Mouse (Mus musculus): Measurements from ENCODE around the gene Olfr304. TPM values are rescaled to one million over a fixed set of nuclear protein-coding genes. Genes with fewer than 3 reads are reported as not detected.

Gene Olfr304
- polyA plus RNA-seq (2017; shearing (Covaris generic)), result not detected

DNA sequence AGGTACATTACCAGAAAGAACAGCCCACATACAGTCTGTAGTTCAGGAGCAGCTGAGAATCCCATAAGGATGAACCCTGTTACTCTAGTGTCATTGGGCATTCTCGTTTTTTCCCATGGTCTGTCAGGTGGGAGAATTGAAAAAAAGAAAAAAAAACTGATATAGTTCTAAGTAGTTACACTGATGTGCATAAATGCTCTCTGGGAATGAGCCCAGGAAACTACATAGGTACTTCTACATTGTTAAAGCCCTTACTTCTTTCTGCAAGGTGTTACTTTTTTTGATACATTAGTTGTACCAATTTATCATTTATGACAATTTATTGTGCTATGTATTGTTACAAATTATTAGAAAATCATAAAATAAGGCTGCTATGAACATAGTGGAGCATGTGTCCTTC, at the start of gene Olfr304:
Gene Olfr304, minus strand, starts transcription at position 101 of the 400 bp plus-strand sequence.

DNA sequence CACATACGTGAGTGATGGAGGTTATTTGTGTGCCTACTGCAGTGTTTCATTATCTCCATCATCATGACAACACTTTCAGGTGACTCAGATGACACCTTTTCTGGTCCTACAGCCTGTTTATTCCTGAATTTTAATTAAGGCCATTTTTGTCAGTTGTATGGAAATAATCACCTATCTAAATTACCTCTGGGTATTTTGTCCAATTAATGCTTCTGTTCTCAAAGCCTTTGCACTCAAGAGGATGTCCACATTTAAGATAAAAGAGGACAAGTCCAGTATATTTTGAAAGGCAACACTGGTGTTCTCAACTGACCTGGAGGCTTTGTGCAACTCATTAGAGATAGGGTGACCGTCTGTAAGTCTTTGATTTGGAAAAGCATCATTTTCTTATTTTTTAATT, 17.1 kb upstream of the Olfr304 start, which contains the start of gene Olfr301:
Gene Olfr301, plus strand, starts transcription at position 301 of the 400 bp plus-strand sequence.

DNA sequence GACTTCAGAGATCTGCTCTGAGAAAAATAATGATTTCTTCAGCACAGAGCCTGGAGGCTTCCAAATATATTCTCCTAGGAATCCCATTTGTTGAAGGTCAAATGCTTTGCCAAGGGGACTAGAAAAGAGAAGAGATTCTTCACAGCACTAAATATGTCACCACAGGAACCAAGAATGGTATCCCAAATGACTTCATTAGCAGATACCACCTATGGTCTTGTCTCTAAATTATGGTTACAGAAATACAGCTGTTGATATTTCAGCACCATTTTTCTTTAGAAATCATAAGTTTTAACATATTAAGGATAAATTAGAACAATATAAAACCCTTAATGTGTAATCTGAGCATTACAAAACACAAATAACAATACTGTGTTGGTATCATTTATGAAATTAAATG, 11.2 kb upstream of the Olfr304 start, which contains the start of gene Olfr303:
Gene Olfr303, minus strand, starts transcription at position 101 of the 400 bp plus-strand sequence.

DNA sequence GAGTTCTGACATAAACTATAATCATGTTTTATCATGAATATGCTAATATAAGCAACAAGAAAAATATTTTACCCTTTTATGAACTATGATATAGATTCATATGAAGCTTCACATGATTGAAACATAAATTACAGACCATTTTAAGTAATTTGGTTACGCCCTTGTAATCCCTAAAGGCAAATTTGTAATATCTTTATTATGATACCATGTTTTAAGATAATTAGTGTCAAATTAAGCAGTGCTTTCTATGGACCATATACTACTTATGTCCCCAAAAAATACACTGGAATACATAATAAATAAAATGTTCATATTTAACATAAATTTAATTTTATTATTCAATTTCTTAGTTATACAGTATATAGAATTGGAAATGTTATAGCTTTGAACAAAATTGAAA, 19.6 kb downstream of the Olfr304 start, which contains the start of gene Olfr305:
Gene Olfr305, minus strand, starts transcription at position 101 of the 400 bp plus-strand sequence.

DNA sequence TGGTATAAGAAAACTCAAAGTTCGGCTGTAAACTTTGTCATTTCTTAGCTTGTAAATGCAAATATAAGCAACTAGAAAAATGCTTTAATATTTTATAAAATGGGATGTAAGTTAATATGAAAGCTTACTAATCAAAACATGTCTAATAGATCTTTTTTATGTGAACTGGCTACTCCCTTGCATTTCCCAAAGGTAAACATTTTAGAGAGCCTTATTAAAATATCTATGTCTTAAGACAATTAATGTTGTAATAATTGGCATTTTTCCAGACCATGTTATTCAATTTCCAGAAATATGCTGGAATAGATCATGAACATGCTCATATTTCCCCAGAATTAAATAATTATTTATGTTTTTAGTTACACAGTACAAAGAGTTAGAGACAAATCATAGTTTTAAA, 49.0 kb downstream of the Olfr304 start, which contains the start of gene Olfr307:
Gene Olfr307, minus strand, starts transcription at position 101 of the 400 bp plus-strand sequence.

Other genes with a start within 250 kb of the Olfr304 start
- not detected for gene Vmn2r75, start 214.9 kb downstream of the Olfr304 start, polyA plus RNA-seq (2017; shearing (Covaris generic))
- gene Vmn2r76, start 140.3 kb downstream of the Olfr304 start, polyA plus RNA-seq (2017; shearing (Covaris generic)), result 0.04 TPM
- not detected for gene Olfr310, start 109.5 kb downstream of the Olfr304 start, polyA plus RNA-seq (2017; shearing (Covaris generic))
- gene Olfr309, start 73.0 kb downstream of the Olfr304 start, polyA plus RNA-seq (2017; shearing (Covaris generic)), result not detected
- gene Olfr308, start 61.0 kb downstream of the Olfr304 start, polyA plus RNA-seq (2017; shearing (Covaris generic)), result not detected
- not detected for gene Olfr307, start 49.1 kb downstream of the Olfr304 start, polyA plus RNA-seq (2017; shearing (Covaris generic))
- not detected for gene Olfr305, start 19.7 kb downstream of the Olfr304 start, polyA plus RNA-seq (2017; shearing (Covaris generic))
- not detected for gene Olfr303, start 11.1 kb upstream of the Olfr304 start, polyA plus RNA-seq (2017; shearing (Covaris generic))
- gene Olfr301, start 17.2 kb upstream of the Olfr304 start, polyA plus RNA-seq (2017; shearing (Covaris generic)), result not detected
- not detected for gene Olfr299, start 73.3 kb upstream of the Olfr304 start, polyA plus RNA-seq (2017; shearing (Covaris generic))
- gene Olfr298, start 105.8 kb upstream of the Olfr304 start, polyA plus RNA-seq (2017; shearing (Covaris generic)), result not detected
- not detected for gene Olfr297, start 133.3 kb upstream of the Olfr304 start, polyA plus RNA-seq (2017; shearing (Covaris generic))
- not detected for gene Olfr295, start 197.2 kb upstream of the Olfr304 start, polyA plus RNA-seq (2017; shearing (Covaris generic))
- gene Olfr294, start 230.0 kb upstream of the Olfr304 start, polyA plus RNA-seq (2017; shearing (Covaris generic)), result not detected

Measured in CD4-positive, CD25-positive, alpha-beta regulatory T cell, adult 9 weeks (primary cell).